Mouse (Mus musculus): ENCODE measurements around the gene Kcnk10. TPM values are rescaled to one million over a fixed set of nuclear protein-coding genes. Genes with fewer than 3 reads are reported as not detected.

Kcnk10 gene
- total RNA-seq, 2 experiments from 2014 or later: 1.4 to 2.2 TPM

DNA sequence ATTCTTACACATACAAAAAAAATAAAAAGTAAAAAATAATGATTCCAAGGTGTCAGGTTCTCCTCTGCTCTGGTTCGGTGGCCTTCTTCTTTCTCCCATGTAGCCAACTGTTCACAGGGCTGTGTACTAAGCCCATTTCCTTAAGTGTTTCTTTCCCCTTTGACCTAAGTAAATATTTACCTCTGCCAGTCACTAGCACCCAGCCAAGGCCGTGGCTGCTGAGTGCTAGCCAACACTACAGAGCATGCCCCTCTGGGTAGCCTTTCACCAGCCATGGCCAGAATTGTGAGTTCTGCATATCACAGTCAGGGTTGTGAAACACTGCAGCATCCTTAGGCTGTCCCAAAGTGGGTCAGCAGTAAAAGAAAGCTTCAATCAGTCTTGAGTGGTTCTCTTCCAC, 140.0 kb downstream of the Kcnk10 start:
- no peak for DNase-seq (ENCODE audit: low spot score in 2 of 2)

GRCm38 (mm10) chr12:98430683-98431082, 147.4 kb downstream of the Kcnk10 start:
- DNase-seq (ENCODE audit: low spot score in 2 of 2): no peak

- no peak for DNase-seq (ENCODE audit: low spot score in 2 of 2)
These were observed 156.8 kb downstream of the Kcnk10 start for GRCm38 (mm10) chr12:98421340-98421739.

DNA sequence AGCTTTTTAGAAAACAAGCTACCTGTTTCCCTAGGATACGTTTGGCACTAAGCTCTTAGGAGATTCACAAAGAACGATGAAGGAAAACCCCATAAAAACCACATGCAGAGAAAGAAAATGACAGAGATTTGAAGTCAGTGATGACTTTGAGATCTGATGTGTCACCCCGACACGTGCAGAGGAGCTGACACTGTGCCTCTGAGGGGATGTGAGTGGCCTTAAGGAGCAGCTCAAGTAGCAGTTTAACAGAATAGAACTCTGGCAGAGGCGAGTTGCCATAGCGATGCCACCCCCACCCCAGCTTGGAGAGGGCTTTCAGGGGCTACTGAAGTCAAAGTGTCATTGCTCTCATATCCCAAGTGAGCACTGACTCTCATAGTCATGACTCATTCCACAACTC, 158.3 kb downstream of the Kcnk10 start:
- DNase-seq (ENCODE audit: low spot score in 2 of 2): no peak

DNA sequence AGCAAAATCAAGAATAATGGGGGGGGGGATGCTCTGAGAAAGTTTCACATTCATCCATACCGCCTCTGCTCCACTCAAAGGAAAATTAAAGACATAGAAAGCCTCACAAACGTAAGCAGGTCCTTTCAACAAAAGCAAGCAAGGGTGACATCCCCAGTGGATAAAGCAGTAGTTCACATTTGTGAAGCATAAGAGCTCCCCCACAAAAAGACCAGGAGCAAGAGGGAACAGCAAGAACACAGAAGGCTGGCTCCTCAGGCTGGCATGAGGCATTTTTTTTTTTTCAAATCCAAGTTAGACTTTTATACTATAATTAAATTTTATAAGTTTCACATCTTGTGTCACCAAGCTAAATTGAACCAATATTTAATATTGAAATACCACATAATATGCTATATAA, 168.5 kb downstream of the Kcnk10 start:
- DNase-seq (ENCODE audit: low spot score in 2 of 2): no peak

- DNase-seq (ENCODE audit: low spot score in 2 of 2): no peak
These were observed 171.5 kb downstream of the Kcnk10 start for GRCm38 (mm10) chr12:98406598-98406997.

DNA sequence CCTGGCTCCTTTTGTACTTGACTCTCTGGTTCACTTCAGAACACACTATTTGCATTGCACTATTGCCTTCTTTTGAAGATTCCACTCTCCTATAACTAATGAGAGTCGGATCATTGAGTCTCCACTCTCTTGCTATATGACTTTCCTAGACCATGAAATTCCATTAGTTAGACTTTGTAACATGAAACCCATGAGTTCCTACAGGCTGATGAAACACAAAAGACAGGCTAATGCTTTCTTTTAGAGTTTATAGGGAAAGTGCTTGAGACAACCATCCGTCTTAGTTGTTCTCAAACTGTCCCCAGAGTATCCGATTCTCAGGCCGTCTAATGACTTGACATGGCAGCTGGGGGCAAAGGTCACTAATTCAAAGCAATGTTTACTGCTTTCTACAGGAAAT, 172.0 kb downstream of the Kcnk10 start:
- DNase-seq (ENCODE audit: low spot score in 2 of 2): no peak

GRCm38 (mm10) chr12:98396586-98396985, 181.5 kb downstream of the Kcnk10 start:
- no peak for DNase-seq (ENCODE audit: low spot score in 2 of 2)

- DNase-seq (ENCODE audit: low spot score in 2 of 2): no peak
These were observed 184.0 kb downstream of the Kcnk10 start for GRCm38 (mm10) chr12:98394115-98394514.

DNA sequence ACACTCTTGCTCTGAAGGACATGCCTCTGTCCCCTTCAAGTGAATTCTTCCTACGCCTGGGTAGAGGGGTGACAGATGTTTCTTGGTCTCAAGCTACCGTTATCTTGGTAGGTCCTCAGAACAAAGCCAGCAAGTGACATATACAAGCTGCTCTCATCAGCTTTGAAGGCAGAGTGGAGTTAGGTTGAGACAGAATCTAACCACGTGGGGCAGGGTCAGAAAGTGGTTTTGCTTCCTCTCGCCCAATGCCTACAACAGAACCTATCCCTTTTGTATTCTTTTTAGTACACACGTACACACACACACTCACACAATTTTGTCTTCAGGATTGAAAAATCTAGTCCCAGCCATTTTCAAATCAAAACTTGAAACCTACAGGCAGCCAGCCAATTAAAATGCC, 186.8 kb downstream of the Kcnk10 start:
- DNase-seq (ENCODE audit: low spot score in 2 of 2): no peak

GRCm38 (mm10) chr12:98389618-98390017, 188.5 kb downstream of the Kcnk10 start:
- no peak for DNase-seq (ENCODE audit: low spot score in 2 of 2)

Other genes starting within 250 kb of the Kcnk10 start
- 10 to 100 TPM; 19.5 to 19.8 TPM for gene Spata7, start 49.8 kb upstream of the Kcnk10 start, total RNA-seq (2021)
- 10 to 100 TPM; 25.6 to 26.5 TPM for gene Ptpn21, start 159.1 kb upstream of the Kcnk10 start, total RNA-seq (2021)
- 100 to 1,000 TPM; 111 to 113 TPM for gene Zc3h14, start 168.7 kb upstream of the Kcnk10 start, total RNA-seq (2021)